Mouse (Mus musculus): Measurements from ENCODE around the gene Rab7b. TPM values are rescaled to one million over a fixed set of nuclear protein-coding genes. Genes with fewer than 3 reads are reported as not detected.

The Rab7b gene
- polyA plus RNA-seq, 2 experiments = 3.8 to 8.4 TPM

- no peak for TF ChIP-seq POLR2A (IDR thresholded peaks at IDR 0.05; ENCODE audit: borderline replicate concordance, extremely low read depth, insufficient read depth, insufficient read length)
- 83% methylated on average over 5 of the region's 5 CpGs for WGBS
- Histone ChIP-seq H3K4me1 (ENCODE audit: control insufficient read depth, insufficient read depth, low read length) (no peaks in the 10 kb centered on the region), H3K27me3 (ENCODE audit: control insufficient read depth, insufficient read depth, low read length) (no peaks in the 10 kb centered on the region), H3K36me3 (ENCODE audit: control insufficient read depth, insufficient read depth, low read length) (no peaks in the 10 kb centered on the region), H3K9me3 (ENCODE audit: control insufficient read depth, low read length) (no peaks in the 10 kb centered on the region), H3K4me2 (replicated peaks; ENCODE audit: low read depth, low read length, severe bottlenecking) (no peak overlapping the region), H3K4me3 (replicated peaks; ENCODE audit: low read length) (no peak overlapping the region), H3K9ac (ENCODE audit: low read depth, low read length, severe bottlenecking) (no peak overlapping the region), H3K27ac (replicated peaks; ENCODE audit: low read depth, low read length) (no peak overlapping the region)
- DNase-seq (ENCODE audit: low spot score) (no peak), ATAC-seq (ENCODE audit: low FRiP score, low read depth) (no peak)
Measured at GRCm38 (mm10) chr1:131701391-131701790, 12.9 kb downstream of the Rab7b start.

- no peak for TF ChIP-seq POLR2A (IDR thresholded peaks at IDR 0.05; ENCODE audit: borderline replicate concordance, extremely low read depth, insufficient read depth, insufficient read length)
- 63% methylated on average over 8 of the region's 8 CpGs for WGBS
- H3K27ac ChIP-seq (replicated peaks; ENCODE audit: low read depth, low read length) = no peak overlapping the region
- DNase-seq (ENCODE audit: low spot score) (no peak), ATAC-seq (ENCODE audit: low FRiP score, low read depth) (no peak)
- no peaks in the 10 kb centered on the region for H3K36me3 ChIP-seq (ENCODE audit: control insufficient read depth, insufficient read depth, low read length)
- H3K27me3 ChIP-seq (ENCODE audit: control insufficient read depth, insufficient read depth, low read length) = no peaks in the 10 kb centered on the region
- no peak overlapping the region for H3K4me2 ChIP-seq (replicated peaks; ENCODE audit: low read depth, low read length, severe bottlenecking)
- H3K4me3 ChIP-seq (replicated peaks; ENCODE audit: low read length) = no peak overlapping the region
- no peak overlapping the region for H3K9ac ChIP-seq (ENCODE audit: low read depth, low read length, severe bottlenecking)
- no peaks in the 10 kb centered on the region for H3K4me1 ChIP-seq (ENCODE audit: control insufficient read depth, insufficient read depth, low read length)
- no peaks in the 10 kb centered on the region for H3K9me3 ChIP-seq (ENCODE audit: control insufficient read depth, low read length)
Measured at GRCm38 (mm10) chr1:131702094-131702766, 13.7 kb downstream of the Rab7b start.

GRCm38 (mm10) chr1:131703482-131703881 is 15.0 kb downstream of the Rab7b start:
- WGBS = 73% methylated on average over 2 of the region's 2 CpGs
- H3K4me1 ChIP-seq (ENCODE audit: control insufficient read depth, insufficient read depth, low read length) = no peaks in the 10 kb centered on the region
- no peak for DNase-seq (ENCODE audit: low spot score)
- H3K36me3 ChIP-seq (ENCODE audit: control insufficient read depth, insufficient read depth, low read length) = no peaks in the 10 kb centered on the region
- no peak overlapping the region for H3K4me3 ChIP-seq (replicated peaks; ENCODE audit: low read length)
- no peak overlapping the region for H3K4me2 ChIP-seq (replicated peaks; ENCODE audit: low read depth, low read length, severe bottlenecking)
- no peak for ATAC-seq (ENCODE audit: low FRiP score, low read depth)
- no peak overlapping the region for H3K27ac ChIP-seq (replicated peaks; ENCODE audit: low read depth, low read length)
- TF ChIP-seq POLR2A (IDR thresholded peaks at IDR 0.05; ENCODE audit: borderline replicate concordance, extremely low read depth, insufficient read depth, insufficient read length) = no peak
- no peaks in the 10 kb centered on the region for H3K9me3 ChIP-seq (ENCODE audit: control insufficient read depth, low read length)
- no peak overlapping the region for H3K9ac ChIP-seq (ENCODE audit: low read depth, low read length, severe bottlenecking)
- no peaks in the 10 kb centered on the region for H3K27me3 ChIP-seq (ENCODE audit: control insufficient read depth, insufficient read depth, low read length)

- H3K4me1 ChIP-seq (ENCODE audit: control insufficient read depth, insufficient read depth, low read length) = no peaks in the 10 kb centered on the region
- H3K4me2 ChIP-seq (replicated peaks; ENCODE audit: low read depth, low read length, severe bottlenecking) = no peak overlapping the region
- ATAC-seq (ENCODE audit: low FRiP score, low read depth) = no peak
- no peaks in the 10 kb centered on the region for H3K27me3 ChIP-seq (ENCODE audit: control insufficient read depth, insufficient read depth, low read length)
- WGBS = 29% methylated on average over 4 of the region's 4 CpGs
- TF ChIP-seq POLR2A (IDR thresholded peaks at IDR 0.05; ENCODE audit: borderline replicate concordance, extremely low read depth, insufficient read depth, insufficient read length) = no peak
- peak; percentile 37 for DNase-seq (ENCODE audit: low spot score)
- no peak overlapping the region for H3K27ac ChIP-seq (replicated peaks; ENCODE audit: low read depth, low read length)
- H3K4me3 ChIP-seq (replicated peaks; ENCODE audit: low read length) = no peak overlapping the region
- H3K36me3 ChIP-seq (ENCODE audit: control insufficient read depth, insufficient read depth, low read length) = no peaks in the 10 kb centered on the region
- H3K9ac ChIP-seq (ENCODE audit: low read depth, low read length, severe bottlenecking) = no peak overlapping the region
- no peaks in the 10 kb centered on the region for H3K9me3 ChIP-seq (ENCODE audit: control insufficient read depth, low read length)
Measured at GRCm38 (mm10) chr1:131708338-131708737, 19.8 kb downstream of the Rab7b start.

GRCm38 (mm10) chr1:131711518-131711917 is 23.0 kb downstream of the Rab7b start:
- no peaks in the 10 kb centered on the region for H3K4me1 ChIP-seq (ENCODE audit: control insufficient read depth, insufficient read depth, low read length)
- H3K9me3 ChIP-seq (ENCODE audit: control insufficient read depth, low read length) = no peaks in the 10 kb centered on the region
- no peaks in the 10 kb centered on the region for H3K36me3 ChIP-seq (ENCODE audit: control insufficient read depth, insufficient read depth, low read length)
- H3K4me3 ChIP-seq (replicated peaks; ENCODE audit: low read length) = no peak overlapping the region
- ATAC-seq (ENCODE audit: low FRiP score, low read depth) (peak; percentile 17; the same call in 1 of the 2 replicates), DNase-seq (ENCODE audit: low spot score) (no peak)
- no peak overlapping the region for H3K9ac ChIP-seq (ENCODE audit: low read depth, low read length, severe bottlenecking)
- TF ChIP-seq POLR2A (IDR thresholded peaks at IDR 0.05; ENCODE audit: borderline replicate concordance, extremely low read depth, insufficient read depth, insufficient read length) = no peak
- no peak overlapping the region for H3K4me2 ChIP-seq (replicated peaks; ENCODE audit: low read depth, low read length, severe bottlenecking)
- no peaks in the 10 kb centered on the region for H3K27me3 ChIP-seq (ENCODE audit: control insufficient read depth, insufficient read depth, low read length)
- H3K27ac ChIP-seq (replicated peaks; ENCODE audit: low read depth, low read length) = no peak overlapping the region
- 76% methylated on average over 10 of the region's 10 CpGs for WGBS

All from limb, embryonic 14.5 days (tissue).